Mouse (Mus musculus) megakaryocyte-erythroid progenitor cell, adult 5-6 weeks (primary cell): ENCODE data around the gene March2. TPM values are rescaled to one million over a fixed set of nuclear protein-coding genes. Genes with fewer than 3 reads are reported as not detected.

ENCODE experiments used
- ATAC-seq: replicated peaks from 2 replicates; pipeline ENCODE4 v1.8.0; 2016; ENCODE audit warnings: mild to moderate bottlenecking, inconsistent platforms; ENCODE audit not compliant: severe bottlenecking, poor library complexity, low FRiP score, low TSS enrichment
- total RNA-seq, 2 experiments: library from RNA; stranded (forward) in 1 of 2; stranded (reverse) in 1 of 2; fragments of 200-1000, 215-1000 nt in 1 of 2; fragments of >200 nt in 1 of 2; fragmentation: Nextera tagmentation in 1 of 2; gene quantifications; 2 replicates each; pipeline ENCODE4 v1.2.3; 2014 to 2017

March2 gene
- total RNA-seq, 2 experiments from 2014 or later, result 48.1 to 55.5 TPM

DNA sequence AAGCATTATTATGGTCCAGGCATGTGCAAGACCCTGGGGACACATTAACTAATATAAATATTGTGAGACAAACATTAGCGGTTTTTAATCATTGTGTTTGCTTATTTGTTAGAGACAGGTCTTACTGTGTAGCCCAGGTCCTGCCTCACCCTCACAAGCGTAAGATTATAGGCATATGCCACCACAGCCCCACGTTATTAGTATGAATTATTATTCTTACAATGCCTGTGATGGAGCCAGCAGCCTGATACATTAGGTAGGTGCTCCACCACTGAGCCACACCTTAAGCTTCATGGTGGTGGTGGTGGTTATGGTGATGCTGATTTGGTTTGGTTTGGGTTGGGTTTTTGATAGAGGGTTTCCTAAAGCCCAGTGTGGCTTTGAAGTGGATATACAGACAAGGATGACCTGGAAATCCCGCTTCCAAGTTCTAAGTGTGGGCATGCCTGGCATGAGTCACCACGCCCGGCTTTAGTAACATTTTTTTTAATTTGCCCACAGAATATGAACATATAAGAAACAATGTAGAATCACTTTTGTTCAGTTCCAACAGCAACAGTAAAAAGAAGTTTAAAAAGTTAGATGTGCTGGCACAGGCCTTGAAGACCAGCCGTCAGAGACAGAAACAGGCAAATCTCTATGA is 1.4 kb upstream of the March2 start:
- ATAC-seq, result no peak

- no peak for ATAC-seq
Measured at GRCm38 (mm10) chr17:33718944-33719725, 665 bp upstream of the March2 start.

DNA sequence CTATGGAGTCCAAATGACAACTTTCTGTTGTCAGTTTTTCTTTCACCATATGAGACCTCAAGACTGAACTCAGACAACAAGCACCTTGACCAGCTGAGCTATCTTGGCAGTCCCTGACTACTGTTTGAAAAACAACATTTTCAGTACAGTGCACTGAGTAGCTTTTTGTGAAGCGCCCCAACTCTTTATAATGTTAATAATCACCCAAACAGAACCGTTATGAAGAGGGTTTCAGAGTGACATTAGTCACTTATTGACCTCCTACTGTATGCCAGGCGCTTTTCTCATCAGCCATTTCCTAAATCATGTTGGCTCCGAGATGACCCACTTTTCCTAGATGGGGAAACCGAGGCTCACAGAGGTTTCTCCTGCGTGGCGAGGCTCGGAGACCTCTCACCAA is 488 bp downstream of the March2 start:
- no peak for ATAC-seq

- no peak for ATAC-seq
Measured at GRCm38 (mm10) chr17:33717246-33717645, 1.2 kb downstream of the March2 start.

DNA sequence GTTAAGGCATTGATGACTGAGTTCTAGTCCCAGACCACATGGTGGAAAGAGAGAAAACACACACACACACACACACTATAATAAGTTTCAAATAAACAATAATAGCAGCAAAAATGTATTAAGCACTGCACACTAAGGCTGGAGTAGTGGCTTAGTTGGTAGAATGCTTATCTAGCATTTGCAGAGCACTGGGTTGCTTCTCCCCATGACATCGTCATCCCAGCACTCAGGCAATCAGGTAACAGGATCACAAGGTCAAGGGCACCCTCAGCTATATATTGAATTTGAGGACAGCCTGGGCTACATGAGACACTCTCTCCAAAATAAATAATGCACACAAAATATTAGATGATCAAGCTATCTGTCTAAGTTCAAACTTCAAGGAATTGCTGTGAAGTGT is 3.7 kb downstream of the March2 start:
- no peak; the same call in 1 of the 2 replicates for ATAC-seq

DNA sequence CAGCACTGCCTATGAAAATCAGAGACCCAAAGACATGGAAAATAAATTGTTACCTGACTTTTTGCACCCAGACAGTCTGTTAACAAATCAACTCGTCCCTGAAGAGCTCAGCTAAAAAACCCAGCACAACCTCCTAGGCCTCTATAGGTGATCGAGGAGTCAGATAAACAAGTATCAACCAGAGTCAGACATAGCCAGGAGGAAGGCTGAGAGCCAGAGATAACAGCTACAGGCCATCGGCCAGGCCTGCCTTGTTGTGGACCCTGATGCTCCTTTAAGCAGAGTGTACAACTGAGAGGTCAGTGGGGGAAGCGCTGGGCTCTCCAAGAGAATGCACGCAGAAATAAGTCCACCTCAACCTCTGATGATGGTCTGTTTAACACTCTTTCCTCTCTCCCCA is 5.2 kb downstream of the March2 start:
- ATAC-seq, result peak; percentile 93

DNA sequence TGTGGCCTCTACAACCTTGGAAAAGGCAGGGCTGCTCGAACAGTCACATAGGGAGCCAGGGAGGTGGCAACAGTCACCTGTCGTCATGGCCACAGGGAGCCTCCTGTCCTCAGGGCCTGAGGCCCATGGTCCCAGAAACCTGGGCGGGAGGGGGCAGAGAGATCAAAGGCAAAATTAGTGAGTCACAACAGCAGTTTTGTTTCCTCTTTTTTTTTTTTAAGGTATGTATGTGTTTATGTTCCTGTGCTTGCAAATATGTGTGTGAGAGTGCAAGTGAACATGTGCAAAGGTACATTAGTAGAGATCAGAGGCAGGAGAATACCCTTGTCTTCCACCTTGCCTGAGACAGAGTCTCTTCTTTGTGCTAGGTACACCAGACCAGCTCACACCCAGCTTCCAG is 8.6 kb downstream of the March2 start:
- no peak for ATAC-seq

GRCm38 (mm10) chr17:33703091-33703490 is 15.4 kb downstream of the March2 start:
- no peak for ATAC-seq

GRCm38 (mm10) chr17:33702178-33702577 is 16.3 kb downstream of the March2 start:
- ATAC-seq, result no peak

GRCm38 (mm10) chr17:33695471-33695870 is 23.0 kb downstream of the March2 start:
- ATAC-seq, result no peak

DNA sequence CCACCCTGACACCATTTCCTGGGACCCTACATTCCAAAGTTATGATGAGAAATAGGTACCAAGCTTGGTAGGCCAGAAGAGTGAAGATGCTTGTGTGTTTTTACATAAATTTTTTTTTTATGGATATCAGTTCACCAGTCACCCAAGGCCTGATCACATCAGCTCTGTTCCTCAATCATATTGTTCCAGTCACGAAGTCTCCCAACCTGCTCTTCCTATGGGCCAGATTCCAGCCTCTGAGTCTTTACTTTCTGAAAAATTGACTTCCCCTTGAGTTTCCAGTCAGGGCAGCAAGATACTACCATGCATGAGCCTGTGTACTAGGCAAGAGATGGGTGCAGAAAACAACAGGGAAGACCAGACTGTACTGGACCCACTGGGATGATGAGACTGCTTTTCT is 31.7 kb downstream of the March2 start, which contains the start of gene Hnrnpm:
Hnrnpm (minus strand) TSS at position 101 of the 400 bp plus-strand sequence.
- ATAC-seq, result no peak

DNA sequence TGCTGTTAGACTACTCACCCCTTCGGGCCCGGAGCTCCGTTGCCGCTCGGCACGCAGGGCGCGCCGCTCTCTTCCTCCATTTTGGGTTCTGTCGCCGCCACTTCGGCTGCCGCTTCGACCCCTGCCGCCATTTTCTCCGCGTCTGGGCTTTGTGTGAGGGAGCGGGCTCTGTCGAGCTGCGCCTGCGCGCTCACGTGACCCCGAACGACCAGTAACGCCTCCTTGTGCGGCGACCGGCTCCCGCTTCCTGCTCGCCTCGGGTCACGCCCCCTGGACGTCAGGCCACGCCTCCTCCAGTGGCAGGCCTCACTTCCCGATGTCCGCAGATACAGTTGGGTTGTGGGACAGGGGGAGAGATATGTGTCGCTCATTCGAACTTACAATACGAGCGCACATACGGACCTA is 33.2 kb downstream of the March2 start:
- ATAC-seq, result peak; percentile 93

GRCm38 (mm10) chr17:33684671-33685231 is 33.7 kb downstream of the March2 start:
- peak; percentile 78 for ATAC-seq

- ATAC-seq, result no peak
Measured at GRCm38 (mm10) chr17:33681767-33682166, 36.7 kb downstream of the March2 start.

GRCm38 (mm10) chr17:33678771-33679170 is 39.7 kb downstream of the March2 start:
- no peak for ATAC-seq

- no peak for ATAC-seq
Measured at GRCm38 (mm10) chr17:33676086-33676485, 42.4 kb downstream of the March2 start.

- no peak for ATAC-seq
Measured at GRCm38 (mm10) chr17:33675452-33675851, 43.0 kb downstream of the March2 start.

GRCm38 (mm10) chr17:33673837-33674236 is 44.6 kb downstream of the March2 start:
- ATAC-seq, result no peak

DNA sequence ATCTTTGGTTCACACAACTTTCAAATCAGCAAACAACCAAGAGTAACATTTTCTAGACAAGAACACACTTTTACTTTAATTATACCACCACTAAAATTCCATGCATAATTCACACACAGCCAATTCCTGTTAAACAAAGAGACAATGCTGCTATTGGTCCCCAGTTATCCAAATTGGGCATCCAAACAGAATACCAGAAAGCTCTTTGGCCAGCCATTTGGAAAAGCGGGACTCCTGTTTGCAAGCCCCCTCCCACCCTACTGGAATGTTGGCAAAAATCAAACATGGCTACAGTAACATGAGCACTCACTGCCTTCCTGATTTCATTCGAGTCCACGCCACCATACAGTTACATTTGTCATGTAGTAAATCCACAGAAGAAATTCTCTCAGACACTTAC is 48.8 kb downstream of the March2 start:
- ATAC-seq, result no peak

- ATAC-seq, result no peak
Measured at GRCm38 (mm10) chr17:33666813-33667212, 51.7 kb downstream of the March2 start.
